Mouse (Mus musculus): Measurements from ENCODE around the gene Rnf113a2.

- TF ChIP-seq CTCF (IDR thresholded peaks at IDR 0.05; ENCODE audit: borderline replicate concordance, insufficient read depth, low read length) (no peak), POLR2A (IDR thresholded peaks at IDR 0.05; ENCODE audit: low read depth, low read length) (no peak)
These were observed 25.5 kb downstream of the Rnf113a2 start for GRCm38 (mm10) chr12:84442526-84442925.

Measured in embryonic fibroblast, embryonic 13.5 days (primary cell).